Mouse (Mus musculus) myocyte (in vitro differentiated cells): Measurements from ENCODE around the gene Dpysl4. TPM values are rescaled to one million over a fixed set of nuclear protein-coding genes. Genes with fewer than 3 reads are reported as not detected.

Experiments used
- H3K27me3 ChIP-seq: one replicate; pipeline ENCODE4 v1.6.1; 2011; ENCODE audit not compliant: control insufficient read depth, insufficient read depth, insufficient read length
- H3K36me3 ChIP-seq: one replicate; pipeline ENCODE4 v1.6.1; 2011; ENCODE audit not compliant: control insufficient read depth, insufficient read depth
- H3K4me2 ChIP-seq: one replicate; pipeline ENCODE4 v1.6.1; 2011; ENCODE audit warnings: low read depth, control low read depth
- H3K4me3 ChIP-seq: one replicate; pipeline ENCODE4 v1.5.1; 2011; ENCODE audit warnings: mild to moderate bottlenecking, control low read depth, moderate library complexity
- H3K79me2 ChIP-seq: one replicate; pipeline ENCODE4 v1.6.1; 2011; ENCODE audit not compliant: control insufficient read depth, insufficient read depth
- H3ac ChIP-seq: one replicate; pipeline ENCODE4 v1.6.1; 2011; ENCODE audit not compliant: control insufficient read depth, insufficient read length
- CEBPB ChIP-seq: IDR thresholded peaks from 2 replicates; pipeline ENCODE4 v1.6.1; 2011; ENCODE audit warnings: mild to moderate bottlenecking, moderate library complexity; ENCODE audit not compliant: poor library complexity, insufficient read depth, severe bottlenecking
- E2F4 ChIP-seq: IDR thresholded peaks from one replicate; pipeline ENCODE4 v1.6.1; 2011; ENCODE audit warnings: mild to moderate bottlenecking, control low read depth, moderate library complexity; ENCODE audit not compliant: insufficient read depth
- MAX ChIP-seq: IDR thresholded peaks from one replicate; pipeline ENCODE4 v1.6.1; 2011; ENCODE audit warnings: low read depth, mild to moderate bottlenecking, control low read depth
- MYOD1 ChIP-seq, 3 experiments: IDR thresholded peaks; one replicate each; pipeline ENCODE4 v1.6.1; 2011; ENCODE audit warnings: control low read depth in 2 of 3, low read depth in 2 of 3, mild to moderate bottlenecking in 2 of 3, moderate library complexity in 1 of 3; ENCODE audit not compliant: insufficient read length in 2 of 3, control insufficient read depth in 1 of 3
- MYOG ChIP-seq, 3 experiments: IDR thresholded peaks; one replicate each; pipeline ENCODE4 v1.6.1; 2011; ENCODE audit warnings: control low read depth in 2 of 3, low read depth in 2 of 3, mild to moderate bottlenecking in 2 of 3; ENCODE audit not compliant: insufficient read length in 2 of 3, control insufficient read depth in 1 of 3, insufficient read depth in 1 of 3
- POLR2A ChIP-seq: IDR thresholded peaks from one replicate; pipeline ENCODE4 v1.6.1; 2011; ENCODE audit warnings: low read depth, mild to moderate bottlenecking, control low read depth, moderate library complexity; ENCODE audit not compliant: insufficient read length
- POLR2AphosphoS2 ChIP-seq: IDR thresholded peaks from one replicate; pipeline ENCODE4 v1.6.1; 2011; ENCODE audit warnings: low read depth, control low read depth; ENCODE audit not compliant: insufficient read length
- REST ChIP-seq: IDR thresholded peaks from one replicate; pipeline ENCODE4 v1.6.1; 2011; ENCODE audit warnings: mild to moderate bottlenecking, control low read depth, moderate library complexity; ENCODE audit not compliant: insufficient read depth, insufficient read length
- SRF ChIP-seq: IDR thresholded peaks from one replicate; pipeline ENCODE4 v1.6.1; 2011; ENCODE audit warnings: low read depth; ENCODE audit not compliant: control insufficient read depth, insufficient read length
- TCF12 ChIP-seq: IDR thresholded peaks from one replicate; pipeline ENCODE4 v1.6.1; 2011; ENCODE audit warnings: mild to moderate bottlenecking, control low read depth; ENCODE audit not compliant: poor library complexity, insufficient read depth, severe bottlenecking
- TCF3 ChIP-seq: IDR thresholded peaks from one replicate; pipeline ENCODE4 v1.6.1; 2011; ENCODE audit warnings: low read depth, control low read depth; ENCODE audit not compliant: insufficient read length
- USF1 ChIP-seq: IDR thresholded peaks from one replicate; pipeline ENCODE4 v1.6.1; 2011; ENCODE audit warnings: low read depth, mild to moderate bottlenecking, control low read depth, moderate library complexity
- polyA plus RNA-seq: library from polyadenylated mRNA; unstranded; fragments of >200 nt; fragmentation: generic; extraction: Trizol; gene quantifications from one replicate; pipeline ENCODE4 v1.2.1, GENCODE M21; 2012; ENCODE audit warnings: missing spikeins

Dpysl4 gene
- polyA plus RNA-seq, 1 experiment, result not detected

- no peaks in the 10 kb centered on the region for H3K79me2 ChIP-seq
- peaks cover 9% of the 10 kb centered on the region for H3K27me3 ChIP-seq
- no peak for TF ChIP-seq TCF3
- no peak for TF ChIP-seq MYOD1 (IDR thresholded peaks at IDR 0.05; ENCODE audit: control insufficient read depth in 1 of 3, insufficient read length in 2 of 3, low read depth in 2 of 3)
- no peak for TF ChIP-seq REST
- TF ChIP-seq MAX, result no peak
- no peak for TF ChIP-seq POLR2A
- no peak for TF ChIP-seq SRF
- no peak for TF ChIP-seq CEBPB
- no peak for TF ChIP-seq MYOG (IDR thresholded peaks at IDR 0.05; ENCODE audit: control insufficient read depth in 1 of 3, insufficient read depth in 1 of 3, insufficient read length in 2 of 3, low read depth in 2 of 3)
- no peak for TF ChIP-seq E2F4
- no peak for TF ChIP-seq USF1
- no peak for TF ChIP-seq POLR2AphosphoS2
- TF ChIP-seq TCF12, result no peak
These were observed 43.2 kb downstream of the Dpysl4 start for GRCm38 (mm10) chr7:139128994-139129393.

GRCm38 (mm10) chr7:139130361-139130760 is 44.6 kb downstream of the Dpysl4 start:
- H3K4me2 ChIP-seq, result no peak overlapping the region
- TF ChIP-seq REST (no peak), CEBPB (no peak), USF1 (no peak), E2F4 (no peak), TCF3 (no peak), MAX (no peak), MYOD1 (IDR thresholded peaks at IDR 0.05; ENCODE audit: control insufficient read depth in 1 of 3, insufficient read length in 2 of 3, low read depth in 2 of 3) (no peak)
- H3K36me3 ChIP-seq, result no peaks in the 10 kb centered on the region
- H3ac ChIP-seq, result no peak overlapping the region
- no peaks in the 10 kb centered on the region for H3K79me2 ChIP-seq
- H3K27me3 ChIP-seq, result peaks cover 9% of the 10 kb centered on the region
- no peak overlapping the region for H3K4me3 ChIP-seq

More at GRCm38 (mm10) chr7:139128994-139129393, 43.2 kb downstream of the Dpysl4 start:
- no peak overlapping the region for H3K4me3 ChIP-seq
- H3K36me3 ChIP-seq, result no peaks in the 10 kb centered on the region
- H3K4me2 ChIP-seq, result no peak overlapping the region
- no peak overlapping the region for H3ac ChIP-seq

DNA sequence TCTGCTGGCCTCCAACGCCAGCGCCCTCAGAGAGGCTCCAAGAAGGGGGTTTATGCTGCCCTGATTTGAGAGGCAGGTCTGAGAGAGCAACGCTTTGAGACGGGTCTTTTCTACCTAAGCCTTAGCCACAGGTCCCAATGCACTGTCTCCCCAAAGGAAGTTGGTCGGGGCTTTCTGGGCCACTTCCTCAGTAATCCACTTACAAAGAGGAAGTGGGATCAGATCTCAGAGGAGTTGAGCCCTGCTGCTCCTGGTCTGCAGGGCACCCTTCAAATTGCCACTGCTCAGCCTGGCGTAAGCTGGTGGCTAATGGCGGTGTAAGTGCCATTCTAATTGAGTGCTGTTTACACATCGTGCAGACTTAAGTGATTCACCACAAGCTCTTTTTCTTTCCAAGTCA is 45.7 kb downstream of the Dpysl4 start:
- Histone ChIP-seq H3K79me2 (no peaks in the 10 kb centered on the region), H3ac (no peak overlapping the region), H3K36me3 (no peaks in the 10 kb centered on the region), H3K4me3 (no peak overlapping the region), H3K4me2 (no peak overlapping the region), H3K27me3 (peaks cover 6% of the 10 kb centered on the region)
- TF ChIP-seq SRF (no peak), POLR2A (no peak), MAX (no peak), TCF3 (no peak), MYOG (IDR thresholded peaks at IDR 0.05; ENCODE audit: control insufficient read depth in 1 of 3, insufficient read depth in 1 of 3, insufficient read length in 2 of 3, low read depth in 2 of 3) (no peak), REST (no peak), E2F4 (no peak), MYOD1 (IDR thresholded peaks at IDR 0.05; ENCODE audit: control insufficient read depth in 1 of 3, insufficient read length in 2 of 3, low read depth in 2 of 3) (no peak), CEBPB (no peak), USF1 (no peak), POLR2AphosphoS2 (no peak), TCF12 (no peak)

- H3K27me3 ChIP-seq, result no peaks in the 10 kb centered on the region
- no peak overlapping the region for H3K4me3 ChIP-seq
- H3ac ChIP-seq, result no peak overlapping the region
- TF ChIP-seq TCF12 (no peak), CEBPB (no peak), USF1 (no peak), E2F4 (no peak), POLR2AphosphoS2 (no peak), MYOG (IDR thresholded peaks at IDR 0.05; ENCODE audit: control insufficient read depth in 1 of 3, insufficient read depth in 1 of 3, insufficient read length in 2 of 3, low read depth in 2 of 3) (no peak), TCF3 (no peak), MAX (no peak), MYOD1 (IDR thresholded peaks at IDR 0.05; ENCODE audit: control insufficient read depth in 1 of 3, insufficient read length in 2 of 3, low read depth in 2 of 3) (no peak), SRF (no peak), REST (no peak), POLR2A (no peak)
- no peaks in the 10 kb centered on the region for H3K36me3 ChIP-seq
- H3K4me2 ChIP-seq, result no peak overlapping the region
- no peaks in the 10 kb centered on the region for H3K79me2 ChIP-seq
These were observed 47.6 kb downstream of the Dpysl4 start for GRCm38 (mm10) chr7:139133446-139133845.

DNA sequence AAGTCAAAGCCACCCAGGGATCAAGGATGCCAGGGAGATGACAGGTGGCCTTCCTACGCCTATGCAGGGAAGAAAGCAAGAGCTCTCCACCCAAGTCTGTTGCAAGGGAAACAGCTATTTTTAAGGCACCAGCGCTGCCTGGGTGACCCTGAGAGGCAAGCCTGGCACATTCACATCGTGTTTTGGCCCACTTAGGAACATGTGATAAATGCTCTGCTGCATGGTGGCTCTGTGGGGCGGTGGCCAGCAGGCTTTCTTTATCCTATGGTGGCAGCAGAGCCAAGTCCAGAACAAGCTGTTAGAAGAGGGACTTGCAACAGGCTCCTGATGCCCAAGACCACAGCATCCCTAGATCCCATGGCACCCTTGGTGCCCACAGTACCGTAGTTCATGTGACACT is 49.4 kb downstream of the Dpysl4 start:
- Histone ChIP-seq H3K4me2 (no peak overlapping the region), H3ac (no peak overlapping the region)
- no peak for TF ChIP-seq POLR2A
- no peak for TF ChIP-seq REST
- TF ChIP-seq CEBPB, result no peak
- no peak for TF ChIP-seq MYOD1 (IDR thresholded peaks at IDR 0.05; ENCODE audit: control insufficient read depth in 1 of 3, insufficient read length in 2 of 3, low read depth in 2 of 3)
- TF ChIP-seq MAX, result no peak
- TF ChIP-seq TCF12, result no peak
- no peak for TF ChIP-seq POLR2AphosphoS2
- TF ChIP-seq USF1, result no peak
- TF ChIP-seq SRF, result no peak
- TF ChIP-seq E2F4, result no peak
- no peak for TF ChIP-seq TCF3
- no peak for TF ChIP-seq MYOG (IDR thresholded peaks at IDR 0.05; ENCODE audit: control insufficient read depth in 1 of 3, insufficient read depth in 1 of 3, insufficient read length in 2 of 3, low read depth in 2 of 3)

More for the DNA sequence above, 49.4 kb downstream of the Dpysl4 start:
- no peaks in the 10 kb centered on the region for H3K79me2 ChIP-seq
- H3K4me3 ChIP-seq, result no peak overlapping the region
- no peaks in the 10 kb centered on the region for H3K36me3 ChIP-seq
- H3K27me3 ChIP-seq, result no peaks in the 10 kb centered on the region
